Comparison of ENCODE assay signal across 8 mouse cellular contexts in genomic region chr10:7589592-7590233, GRCm38 (mm10). TPM values are rescaled to one million over a fixed set of nuclear protein-coding genes. Genes with fewer than 3 reads are reported as not detected.
DNase-seq lines count a peak whose midpoint lies in the region; ATAC-seq lines count a peak whose summit lies in the region.

Gene Lrp11, plus strand, starts transcription at chr10:7589800.

- ATAC-seq in inflammation-experienced regulatory T-cells, adult 6 months, result peak; percentile 96
- ATAC-seq in megakaryocyte-erythroid progenitor cell, adult 5-6 weeks (replicated peaks; ENCODE audit: low FRiP score, low TSS enrichment, poor library complexity, severe bottlenecking), result peak; percentile 99

- intact Hi-C loops in left cerebral cortex, postnatal 10 days (cut with DNase I), result no loop called here

- DNase-seq in adipocyte (ENCODE audit: low spot score), result peak; percentile 85
- DNase-seq in embryo, embryonic 10 days (ENCODE audit: low spot score), result peak; percentile 94
- peak; percentile 94 for DNase-seq in gastrocnemius, postnatal 10 days
- peak; percentile 68 to 92 for DNase-seq in left cerebral cortex, postnatal 10 days (ENCODE audit: extremely low spot score in 1 of 2, low spot score in 2 of 2)
- DNase-seq in right cerebral cortex, postnatal 25 days, result peak; percentile 91
- peak; percentile 82 to 89 for DNase-seq in urinary bladder, postnatal 4 days (ENCODE audit: low spot score in 2 of 2)

RNA-seq across cellular contexts. Expression of gene Lrp11, which starts in this region (rescaled TPM):
- 1 to 10 TPM; 2.2 to 2.3 TPM for total RNA-seq in gastrocnemius, postnatal 10 days (2021)
- polyA plus RNA-seq in inflammation-experienced regulatory T-cells, adult 6 months (2017; shearing (Covaris generic)), result not detected
- 100 to 1,000 TPM; 113 to 115 TPM for total RNA-seq in left cerebral cortex, postnatal 10 days (2021)
- 3.2 and 4.0 TPM in 2 replicates for total RNA-seq in megakaryocyte-erythroid progenitor cell, adult 5-6 weeks (2014; fragmentation: Nextera tagmentation)
- 0.61 and 5.2 TPM in 2 replicates for total RNA-seq in megakaryocyte-erythroid progenitor cell, adult 5-6 weeks (2017)

Comparison
In these comparisons a context has a peak if more than half of its experiments do, and no peak if none do; other contexts are left out.
1. Peak in every context shown above with its lines: DNase-seq and ATAC-seq.
2. RNA of gene Lrp11 (total RNA-seq): 113 to 115 TPM in left cerebral cortex, postnatal 10 days; 0.61 to 5.2 TPM in megakaryocyte-erythroid progenitor cell, adult 5-6 weeks and 2.2 to 2.3 TPM in gastrocnemius, postnatal 10 days; every median in the first group is over 10 times any median in the second.
3. Peak in ATAC-seq in inflammation-experienced regulatory T-cells, adult 6 months; RNA of the gene not detected or under 1 TPM.